Mouse (Mus musculus) cerebellum, adult (tissue): Measurements from ENCODE around the gene Fxr2.

Experiments
- ATAC-seq: cut with Nextera tagmentation; 2 replicates; pipeline ENCODE4 v1.9.2; 2017; ENCODE audit warnings: mild to moderate bottlenecking, moderate library complexity, mixed read lengths; ENCODE audit not compliant: insufficient number of reproducible peaks, low FRiP score, low TSS enrichment

The Fxr2 gene

GRCm38 (mm10) chr11:69632284-69633089 is at the start of gene Fxr2:
Fxr2 (plus strand) TSS chr11:69632990.
- ATAC-seq: peak; percentile 97

- no peak for ATAC-seq
These were observed 48.8 kb upstream of the Fxr2 start for GRCm38 (mm10) chr11:69584008-69584407.

- no peak for ATAC-seq
These were observed 47.9 kb upstream of the Fxr2 start for GRCm38 (mm10) chr11:69584937-69585336.

- ATAC-seq: no peak
These were observed 47.0 kb upstream of the Fxr2 start for GRCm38 (mm10) chr11:69585718-69586325.

GRCm38 (mm10) chr11:69589207-69589834 is 43.5 kb upstream of the Fxr2 start:
- ATAC-seq: no peak

GRCm38 (mm10) chr11:69590622-69591021 is 42.2 kb upstream of the Fxr2 start:
- no peak for ATAC-seq

- ATAC-seq: no peak
These were observed 41.4 kb upstream of the Fxr2 start for GRCm38 (mm10) chr11:69591424-69591823.

- peak; percentile 36; the same call in 1 of the 2 replicates for ATAC-seq
These were observed 40.7 kb upstream of the Fxr2 start for GRCm38 (mm10) chr11:69591899-69592637.

- ATAC-seq: no peak
These were observed 40.0 kb upstream of the Fxr2 start for GRCm38 (mm10) chr11:69592799-69593198.

- ATAC-seq: no peak
These were observed 37.9 kb upstream of the Fxr2 start for GRCm38 (mm10) chr11:69594853-69595252.

GRCm38 (mm10) chr11:69599436-69599835 is 33.4 kb upstream of the Fxr2 start:
- no peak for ATAC-seq

GRCm38 (mm10) chr11:69600098-69600497 is 32.7 kb upstream of the Fxr2 start:
- no peak for ATAC-seq

GRCm38 (mm10) chr11:69601768-69602167 is 31.0 kb upstream of the Fxr2 start:
- ATAC-seq: no peak

GRCm38 (mm10) chr11:69603516-69603915 is 29.3 kb upstream of the Fxr2 start:
- no peak for ATAC-seq

- ATAC-seq: no peak
These were observed 28.4 kb upstream of the Fxr2 start for GRCm38 (mm10) chr11:69604347-69604746.

- ATAC-seq: peak; percentile 42; the same call in 1 of the 2 replicates
These were observed 27.8 kb upstream of the Fxr2 start for GRCm38 (mm10) chr11:69604795-69605664.

- peak; percentile 76; the same call in 1 of the 2 replicates for ATAC-seq
These were observed 26.9 kb upstream of the Fxr2 start, which contains the start of gene Atp1b2 for GRCm38 (mm10) chr11:69605726-69606490. Atp1b2 (minus strand) TSS chr11:69605942.

- no peak for ATAC-seq
These were observed 26.3 kb upstream of the Fxr2 start for GRCm38 (mm10) chr11:69606491-69606795.

GRCm38 (mm10) chr11:69606832-69607231 is 26.0 kb upstream of the Fxr2 start:
- no peak for ATAC-seq
